Mouse (Mus musculus): ENCODE measurements at regions not wholly inside any gene's neighbourhood (a gene's known extent, or its start where the extent isn't known, plus 50 kb on each side); places are given as distances from the start of the nearest gene placed in this dataset.
A peak's percentile ranks its signal among the peaks of the same experiment; 100 is the strongest.

- no peak for DNase-seq
Measured at GRCm38 (mm10) chr19:55985518-55985917, 243.9 kb downstream of the Tcf7l2 start.

- no peak for DNase-seq
Measured at GRCm38 (mm10) chr19:55991791-55992726, 250.4 kb downstream of the Tcf7l2 start.

- DNase-seq: no peak
Measured at GRCm38 (mm10) chr19:55992727-55993066, 251.1 kb downstream of the Tcf7l2 start.

GRCm38 (mm10) chr19:55995721-55996120, 254.1 kb downstream of the Tcf7l2 start:
- no peak for DNase-seq

- DNase-seq: no peak
Measured at GRCm38 (mm10) chr19:55998454-55999180, 257.0 kb downstream of the Tcf7l2 start.

DNA sequence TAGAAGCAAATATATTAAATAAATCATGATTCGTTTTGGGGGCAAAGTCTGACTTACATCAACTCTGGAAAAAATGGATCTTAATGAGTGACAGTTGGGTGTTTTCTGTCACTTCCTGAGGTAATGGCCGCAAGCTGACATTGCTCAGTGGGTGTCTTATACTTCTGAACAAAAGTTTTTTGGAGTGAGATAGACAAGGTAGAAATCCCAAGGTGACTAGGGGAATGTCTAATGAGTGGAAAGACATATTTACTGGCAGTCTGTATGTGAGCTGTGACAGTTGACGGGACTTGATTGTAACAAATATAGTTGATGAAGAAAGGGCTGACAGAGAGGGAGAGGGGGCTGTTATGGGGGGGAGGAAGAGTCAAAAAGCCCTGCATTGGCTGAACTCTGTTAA, 257.8 kb downstream of the Tcf7l2 start:
- no peak for DNase-seq

DNA sequence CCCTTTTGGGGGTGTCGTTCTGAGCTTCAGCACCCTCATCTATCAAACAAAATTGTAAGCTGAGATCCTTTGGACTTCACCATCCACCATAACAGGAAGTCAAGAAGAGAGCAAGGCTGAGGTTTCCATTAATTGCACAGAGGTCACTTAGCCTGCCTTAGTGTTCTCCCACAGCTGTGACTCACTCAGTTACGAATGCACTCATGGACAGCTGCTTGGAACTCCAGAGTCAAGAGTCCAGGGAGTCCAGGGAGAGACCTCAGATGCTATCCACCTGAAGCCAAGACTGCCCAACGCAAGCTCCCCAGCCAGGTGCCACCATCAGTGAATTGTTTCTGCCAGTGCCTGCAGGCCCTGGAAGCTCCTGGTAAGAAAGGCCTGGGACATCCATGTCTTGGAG, 259.8 kb downstream of the Tcf7l2 start:
- DNase-seq: no peak

DNA sequence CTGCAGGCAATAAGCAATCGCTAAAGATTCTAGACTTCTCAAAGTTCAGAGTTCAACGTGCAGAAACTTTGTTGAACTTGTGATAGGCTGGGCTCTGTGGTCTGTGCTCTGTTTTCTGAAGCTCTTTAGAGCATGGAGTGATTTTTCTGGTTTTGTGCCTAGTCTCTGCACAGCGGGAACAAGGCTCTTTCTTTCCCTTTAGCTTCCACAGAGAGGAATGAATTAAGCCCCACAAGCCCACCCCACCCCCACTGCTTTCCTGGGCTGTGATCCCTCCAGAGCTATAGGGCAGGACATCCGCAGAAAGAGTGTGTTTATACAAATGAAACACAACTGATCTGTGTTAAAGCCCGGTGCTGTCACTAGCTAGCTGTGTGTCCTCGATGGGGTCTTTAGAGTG, 264.3 kb downstream of the Tcf7l2 start:
- no peak for DNase-seq

DNA sequence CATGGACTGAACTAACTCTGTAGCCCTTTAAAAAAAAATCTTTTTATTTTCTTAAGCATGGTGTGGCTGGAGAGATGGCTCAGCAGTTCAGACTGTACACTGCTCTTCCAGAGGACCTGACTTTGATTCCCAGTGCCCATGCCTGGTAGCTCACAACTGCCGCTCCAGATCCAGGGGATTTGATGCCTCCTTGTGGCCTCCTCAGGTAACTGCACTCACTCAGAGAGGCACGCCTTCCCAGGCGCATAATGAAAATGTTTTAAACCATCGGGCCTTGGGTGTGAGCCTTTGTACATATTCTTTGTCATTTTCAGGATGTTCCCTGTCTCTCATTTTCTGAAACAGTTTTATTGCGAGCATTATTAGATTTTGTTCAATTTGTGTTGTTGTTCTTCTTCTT, 265.8 kb downstream of the Tcf7l2 start:
- DNase-seq: peak in 1 of 2 experiments; percentile 2

GRCm38 (mm10) chr19:56010766-56011165, 269.1 kb downstream of the Tcf7l2 start:
- DNase-seq: peak in 1 of 2 experiments; percentile 5

- no peak for DNase-seq
Measured at GRCm38 (mm10) chr19:56011292-56011691, 269.7 kb downstream of the Tcf7l2 start.

GRCm38 (mm10) chr19:56016548-56017346, 270.2 kb upstream of the Habp2 start:
- no peak for DNase-seq

DNA sequence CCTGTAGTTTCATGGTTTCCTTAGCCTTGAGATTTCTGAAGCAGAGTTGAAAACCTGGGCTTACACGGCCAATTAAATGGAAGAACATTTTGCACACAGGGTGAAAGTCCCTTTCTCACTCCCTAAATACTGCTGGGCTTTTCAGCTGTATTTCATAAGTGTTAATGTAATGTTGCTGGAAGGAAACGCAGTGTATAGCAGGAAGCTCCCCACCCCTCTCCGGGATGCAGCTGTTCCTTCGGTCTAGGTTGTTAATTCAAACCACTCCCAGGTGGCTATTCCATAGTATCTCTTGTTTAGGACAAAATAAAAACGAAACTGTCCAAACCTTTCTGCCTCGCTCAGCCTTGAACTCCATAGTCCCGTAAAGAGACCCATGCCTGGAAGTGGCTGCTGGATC, 269.4 kb upstream of the Habp2 start:
- no peak for DNase-seq

DNA sequence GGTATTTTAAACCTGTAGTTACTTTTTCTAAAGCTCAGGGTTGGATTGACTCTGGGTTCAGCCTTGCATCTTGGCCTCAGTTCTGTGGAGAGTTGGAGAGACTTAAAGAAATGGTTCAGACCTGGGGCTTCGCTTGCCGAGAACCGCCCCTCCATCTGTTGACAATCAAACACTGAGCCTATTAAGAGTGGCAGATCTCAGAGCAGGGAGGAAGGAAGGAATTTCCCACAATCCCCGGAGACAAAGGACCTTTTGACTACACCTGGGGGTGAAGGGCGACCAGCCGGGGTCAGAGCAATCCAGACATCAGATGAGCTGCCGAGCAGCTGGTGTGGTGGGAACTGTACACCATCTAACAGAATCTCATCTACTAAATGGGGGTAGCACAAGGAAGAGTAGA, 267.8 kb upstream of the Habp2 start:
- DNase-seq: peak in 1 of 2 experiments; percentile 13

DNA sequence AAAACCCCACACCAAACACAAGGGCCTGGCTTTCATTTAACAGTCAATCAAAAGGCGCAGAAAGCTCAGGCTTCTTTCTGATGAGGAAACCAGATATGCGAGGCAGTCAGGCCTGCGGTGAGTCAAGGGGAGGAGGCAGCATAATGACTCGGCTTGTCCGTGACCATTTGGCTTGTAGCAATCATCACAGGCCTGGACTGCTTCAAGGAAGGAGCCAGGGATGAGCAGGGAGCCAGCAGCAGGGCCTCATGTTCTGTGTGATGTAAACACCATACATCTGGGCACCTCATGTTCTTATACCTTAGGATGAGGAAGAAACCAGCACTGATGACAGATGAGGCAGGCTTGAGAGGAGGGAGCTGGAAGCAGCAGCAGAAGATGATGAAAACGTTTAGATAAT, 264.6 kb upstream of the Habp2 start:
- peak in 1 of 2 experiments; percentile 16 for DNase-seq

GRCm38 (mm10) chr19:56024599-56024998, 262.3 kb upstream of the Habp2 start:
- peak in 1 of 2 experiments; percentile 11 for DNase-seq

DNA sequence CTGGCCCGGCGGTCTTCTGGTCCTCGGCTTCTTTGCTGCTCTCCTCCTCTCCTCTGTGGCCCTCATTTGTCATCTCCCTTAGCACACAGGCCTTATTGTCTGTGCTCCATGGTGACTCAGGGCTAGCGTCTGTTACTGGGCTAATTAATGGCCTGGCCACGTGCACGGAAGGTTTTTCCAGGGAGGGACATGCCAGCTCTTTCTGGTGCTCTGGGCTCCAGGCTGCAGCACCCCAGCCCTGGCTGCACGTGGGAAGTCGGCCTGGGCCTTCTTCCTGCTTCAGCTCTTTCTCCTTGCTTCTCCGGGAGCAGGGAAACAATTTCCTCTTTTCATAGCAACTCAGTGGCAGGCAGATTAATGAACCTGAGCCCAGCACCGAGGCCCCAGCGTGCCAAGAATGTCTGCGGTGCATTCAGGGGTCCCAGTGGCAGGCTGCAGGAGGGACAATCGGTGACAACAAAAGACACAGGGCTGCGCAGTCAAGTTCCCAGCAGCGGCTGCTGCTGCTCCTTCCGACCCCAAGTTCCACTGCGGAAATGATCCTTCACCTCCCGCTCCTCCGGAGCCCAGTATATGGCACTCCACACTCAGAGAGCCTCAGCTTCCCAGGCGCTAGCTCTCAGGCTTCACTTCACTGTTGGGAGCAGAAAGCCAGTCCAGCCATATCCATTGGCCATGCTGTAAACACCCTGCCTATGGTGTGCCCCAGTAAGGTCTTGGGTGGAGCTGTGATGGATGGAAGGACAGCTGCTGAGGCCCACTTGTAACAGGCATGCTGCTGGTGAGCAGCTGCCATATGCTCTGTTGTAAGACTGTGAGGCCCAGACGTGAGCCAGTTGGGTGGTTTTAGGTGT, 257.3 kb upstream of the Habp2 start:
- DNase-seq: peak; percentile 14 to 45

- no peak for DNase-seq
Measured at GRCm38 (mm10) chr19:56030401-56030925, 256.5 kb upstream of the Habp2 start.

DNA sequence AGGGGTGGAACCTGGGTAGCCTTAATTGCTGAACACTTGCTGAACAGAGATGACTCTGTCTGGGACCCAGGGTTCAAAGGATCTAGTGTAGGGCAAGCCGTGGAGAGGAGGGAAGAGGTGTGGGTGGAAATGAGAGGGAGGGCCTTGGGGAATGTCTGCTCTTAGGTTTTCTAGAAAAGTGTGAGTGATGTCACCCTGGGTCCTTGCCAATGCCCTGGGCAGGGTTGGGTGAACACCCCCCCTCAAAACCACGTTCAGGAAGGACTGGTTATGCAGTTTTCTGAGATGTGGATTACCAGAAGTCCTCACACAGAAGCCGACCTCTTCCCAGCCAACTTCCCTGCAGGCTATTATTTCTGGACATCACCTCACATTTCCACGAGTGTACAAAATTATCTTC, 252.4 kb upstream of the Habp2 start:
- no peak for DNase-seq

DNA sequence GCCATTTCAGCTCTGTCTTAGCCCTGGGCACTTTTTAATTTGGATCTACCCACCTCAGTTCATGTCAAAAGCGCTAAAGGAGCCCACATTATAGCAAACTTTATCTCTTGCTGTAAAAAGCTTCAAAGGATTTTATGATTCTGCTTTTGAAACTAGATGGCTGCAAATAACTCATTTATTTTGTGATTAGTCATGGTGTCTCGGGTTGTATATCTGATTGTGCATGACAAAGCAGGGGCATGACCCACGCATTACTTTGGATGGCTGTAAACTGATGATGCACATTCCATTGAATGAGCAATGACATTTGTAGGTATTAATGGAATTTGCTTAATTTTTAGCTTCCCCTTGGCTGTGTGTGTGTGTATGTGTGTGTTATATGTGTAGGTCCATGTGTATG, 249.4 kb upstream of the Habp2 start:
- DNase-seq: no peak

DNA sequence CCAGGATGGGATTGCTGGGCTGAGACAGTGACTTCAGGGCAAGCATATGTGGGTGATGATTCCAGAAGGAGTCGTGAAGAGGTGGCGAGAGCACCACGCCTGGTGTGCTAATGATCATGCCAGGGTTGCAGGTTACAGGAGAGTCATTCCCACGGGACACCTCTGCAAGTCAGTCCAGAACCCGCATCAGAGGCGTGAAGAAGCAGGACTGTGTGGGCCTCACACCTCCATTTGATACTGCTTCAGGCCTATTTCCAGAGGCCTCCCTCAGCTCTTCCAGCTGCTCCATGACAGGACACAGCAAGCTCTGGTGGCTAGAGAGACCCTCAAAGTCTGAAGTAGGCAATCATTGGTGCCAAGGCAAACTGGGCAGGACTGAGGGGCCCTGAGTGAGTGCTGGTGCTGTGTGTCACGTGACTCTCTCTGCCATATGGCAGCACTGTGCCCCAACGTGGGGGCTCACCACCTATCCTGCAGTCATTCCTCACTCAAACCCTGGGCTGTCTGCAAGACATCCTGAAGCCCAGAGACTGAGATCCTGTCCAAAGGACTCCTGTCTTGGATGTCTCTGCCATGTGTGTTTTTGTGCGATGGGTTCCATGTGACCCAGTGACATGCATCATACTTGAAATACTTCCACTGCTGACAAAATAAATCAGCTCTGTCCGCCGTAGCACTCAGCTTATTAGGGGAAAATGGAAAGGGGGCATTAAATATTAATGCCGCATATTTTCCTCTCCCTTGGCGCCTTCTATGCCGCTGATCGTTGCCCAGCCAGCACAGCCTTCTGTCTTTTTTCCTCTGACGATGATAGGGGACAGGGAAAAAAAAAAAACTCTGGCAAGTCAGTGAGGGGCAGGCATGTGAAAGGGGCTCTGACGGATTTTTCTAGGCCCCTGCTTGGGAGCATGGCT, 247.6 kb upstream of the Habp2 start:
- DNase-seq: no peak
